Mouse (Mus musculus) spleen, adult 12 weeks (tissue): ENCODE data around the gene Ephb3.

Experiments
- DNase-seq: peaks from one replicate; pipeline ENCODE4 v3.0.0; 2022; ENCODE audit warnings: low spot score

Ephb3 gene

DNA sequence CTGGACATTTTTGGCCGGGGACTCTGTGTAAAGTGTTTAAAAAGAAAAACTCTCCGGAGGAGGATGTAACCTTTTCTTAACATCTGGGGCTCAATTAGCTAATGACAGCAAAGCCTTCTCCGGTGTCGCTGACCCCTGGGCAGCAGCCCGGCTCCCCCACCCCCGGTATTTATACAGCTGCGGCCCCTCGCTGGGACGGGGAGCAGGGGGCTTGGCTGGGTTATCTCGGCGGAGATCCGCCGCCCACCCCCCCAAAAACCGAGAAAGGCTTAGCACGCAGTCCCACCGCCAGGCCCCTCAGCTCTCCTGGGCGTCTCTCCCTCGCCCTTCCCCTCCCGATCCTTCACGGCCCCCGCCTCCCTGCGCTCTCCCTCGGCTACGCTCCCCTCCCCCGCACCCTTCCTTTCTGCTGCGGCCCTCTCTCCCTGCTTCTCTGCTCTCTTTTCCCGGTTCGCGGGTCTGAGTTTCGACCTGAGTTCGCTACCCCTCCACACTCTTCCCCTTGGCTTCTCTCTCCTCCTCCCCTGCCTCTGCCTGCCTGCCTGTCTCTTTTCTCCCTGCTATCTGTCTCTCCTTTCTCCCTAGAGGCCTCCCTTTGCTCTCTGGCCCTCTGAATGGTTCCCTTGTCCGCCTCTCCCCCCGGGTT, 42.0 kb downstream of the Ephb3 start:
- no peak for DNase-seq

GRCm38 (mm10) chr16:21247037-21247432, 42.5 kb downstream of the Ephb3 start:
- no peak for DNase-seq

- no peak for DNase-seq
These were observed 43.5 kb downstream of the Ephb3 start for GRCm38 (mm10) chr16:21247871-21248712.

DNA sequence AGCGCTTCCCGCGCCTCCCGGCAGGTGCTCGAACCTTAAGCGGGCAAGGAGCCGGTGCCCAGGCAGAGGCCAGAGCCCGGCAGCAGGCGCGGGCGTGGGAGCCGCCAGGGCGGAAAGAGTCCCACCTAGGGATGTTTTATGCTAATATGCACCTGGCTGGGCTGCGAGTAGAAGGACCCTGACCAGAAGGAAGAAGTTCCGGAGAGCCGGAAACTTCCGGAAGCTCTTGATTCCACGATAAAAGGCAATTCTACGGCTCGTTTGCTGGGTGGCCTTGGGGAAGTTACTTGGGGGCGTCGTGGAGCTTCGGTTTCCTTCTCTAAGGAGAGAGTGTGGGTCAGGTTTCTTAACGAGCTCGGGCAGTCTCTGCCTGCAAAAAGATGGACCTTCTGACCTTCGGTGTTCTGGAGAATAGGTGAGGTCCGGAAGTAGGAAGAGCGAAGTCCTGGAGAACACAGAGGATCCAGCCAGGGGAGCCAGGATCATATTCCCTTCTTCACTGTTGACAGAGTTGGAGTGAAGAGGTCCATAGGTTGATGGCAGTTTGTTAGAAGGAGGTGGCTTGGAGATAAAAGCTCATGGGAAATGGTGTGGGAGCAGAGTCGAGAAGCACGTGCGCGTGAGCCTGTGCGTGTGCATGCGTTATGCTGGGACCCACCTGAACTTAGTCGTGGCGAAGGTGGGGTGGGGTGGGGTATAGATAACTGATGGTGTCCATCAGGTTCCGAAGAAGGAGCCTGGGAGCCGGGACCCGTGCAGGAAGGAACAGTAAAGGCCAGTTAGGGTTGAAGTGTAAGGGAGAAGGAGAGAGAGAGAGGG, 44.4 kb downstream of the Ephb3 start:
- no peak for DNase-seq

GRCm38 (mm10) chr16:21252401-21252955, 47.9 kb downstream of the Ephb3 start:
- DNase-seq, result no peak

GRCm38 (mm10) chr16:21255574-21256304, 51.2 kb downstream of the Ephb3 start:
- no peak for DNase-seq

- no peak for DNase-seq
These were observed 52.2 kb downstream of the Ephb3 start for GRCm38 (mm10) chr16:21256514-21257305.

GRCm38 (mm10) chr16:21265417-21265816, 60.9 kb downstream of the Ephb3 start:
- DNase-seq, result no peak

DNA sequence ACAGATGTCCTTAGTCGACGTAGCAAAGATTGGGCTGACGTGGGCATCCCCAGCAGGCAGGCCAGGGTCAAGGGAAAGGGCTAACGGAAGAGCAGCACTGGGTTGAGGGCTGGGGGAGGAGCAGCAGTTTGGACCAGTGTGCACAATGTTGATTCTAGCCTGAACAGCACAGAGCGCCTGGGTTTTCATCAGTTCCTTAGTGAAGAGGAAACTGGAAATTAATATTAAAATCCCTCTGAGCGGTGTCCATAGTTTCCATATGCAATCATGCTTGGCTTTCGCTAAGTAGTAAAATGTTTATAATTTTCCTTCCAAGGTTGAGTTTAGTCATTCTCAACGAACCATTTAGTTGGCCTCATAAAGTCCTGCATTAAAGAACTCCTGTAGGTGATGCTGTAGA, 65.2 kb downstream of the Ephb3 start:
- DNase-seq, result no peak

- DNase-seq, result no peak
These were observed 67.3 kb downstream of the Ephb3 start for GRCm38 (mm10) chr16:21271773-21272247.

GRCm38 (mm10) chr16:21272748-21273147, 68.2 kb downstream of the Ephb3 start:
- DNase-seq, result no peak
